Mouse (Mus musculus) small intestine, adult 2 months (tissue): Measurements from ENCODE around the gene Gm37240. TPM values are rescaled to one million over a fixed set of nuclear protein-coding genes. Genes with fewer than 3 reads are reported as not detected.

Experiments used
- H3K27ac ChIP-seq: fragments of 200-500 bp; 2 replicates; pipeline ENCODE4 v1.5.1; 2012; ENCODE audit warnings: low read depth, low read length, control low read depth, inconsistent platforms; ENCODE audit not compliant: insufficient read depth
- H3K27me3 ChIP-seq: fragments of 200-500 bp; 2 replicates; pipeline ENCODE4 v1.6.1; 2012; ENCODE audit warnings: mild to moderate bottlenecking, moderate library complexity, low read length, inconsistent platforms; ENCODE audit not compliant: control insufficient read depth, insufficient read depth
- H3K36me3 ChIP-seq: fragments of 200-500 bp; 2 replicates; pipeline ENCODE4 v1.6.1; 2012; ENCODE audit warnings: mild to moderate bottlenecking, low read length, control low read depth, inconsistent platforms; ENCODE audit not compliant: control insufficient read depth, insufficient read depth
- H3K4me1 ChIP-seq: fragments of 200-500 bp; 2 replicates; pipeline ENCODE4 v1.6.1; 2012; ENCODE audit warnings: low read length, inconsistent platforms, mixed read lengths; ENCODE audit not compliant: control insufficient read depth, insufficient read depth, insufficient read length
- H3K4me3 ChIP-seq: fragments of 200-500 bp; 2 replicates; pipeline ENCODE4 v1.5.1; 2012; ENCODE audit warnings: low read depth, mild to moderate bottlenecking, control low read depth, inconsistent platforms, low read length, moderate library complexity
- CTCF ChIP-seq: fragments of 200-500 bp; IDR thresholded peaks from 2 replicates; pipeline ENCODE4 v1.5.1; 2012; ENCODE audit warnings: low read depth, mild to moderate bottlenecking, control low read depth, inconsistent platforms, low read length, moderate library complexity, mixed read lengths; ENCODE audit not compliant: insufficient replicate concordance, insufficient read length; ENCODE audit errors: extremely low read depth
- POLR2A ChIP-seq: fragments of 200-500 bp; IDR thresholded peaks from 2 replicates; pipeline ENCODE4 v1.6.1; 2012; ENCODE audit warnings: low read depth, mild to moderate bottlenecking, control low read depth, inconsistent platforms, low read length, moderate library complexity
- WGBS: fragments of 180-500 bp; shearing (Covaris S2); methylation state at CpG from one replicate; pipeline ENCODE4 v1.1.7; 2018; 5-methylcytosine and 5-hydroxymethylcytosine counted together
- polyA plus RNA-seq: library from polyadenylated mRNA; depleted of rRNA; stranded (reverse); fragments of >200 nt; gene quantifications from 2 replicates; pipeline ENCODE4 v1.2.3, GENCODE M21; 2012

Gm37240 gene
- polyA plus RNA-seq, 1 experiment = 58.2 TPM

GRCm38 (mm10) chr3:84927168-84927794 is 960.0 kb downstream of the Gm37240 start:
- no peaks in the 10 kb centered on the region for H3K36me3 ChIP-seq
- no peaks in the 10 kb centered on the region for H3K27me3 ChIP-seq
- H3K4me3 ChIP-seq = no peak overlapping the region
- no peak overlapping the region for H3K27ac ChIP-seq
- WGBS = 75% methylated on average over 8 of the region's 8 CpGs
- H3K4me1 ChIP-seq = 0 out of 2 replicates have a peak, but pooled peaks cover 3% of the 10 kb centered on the region
- TF ChIP-seq POLR2A = no peak
- no peak for TF ChIP-seq CTCF

DNA sequence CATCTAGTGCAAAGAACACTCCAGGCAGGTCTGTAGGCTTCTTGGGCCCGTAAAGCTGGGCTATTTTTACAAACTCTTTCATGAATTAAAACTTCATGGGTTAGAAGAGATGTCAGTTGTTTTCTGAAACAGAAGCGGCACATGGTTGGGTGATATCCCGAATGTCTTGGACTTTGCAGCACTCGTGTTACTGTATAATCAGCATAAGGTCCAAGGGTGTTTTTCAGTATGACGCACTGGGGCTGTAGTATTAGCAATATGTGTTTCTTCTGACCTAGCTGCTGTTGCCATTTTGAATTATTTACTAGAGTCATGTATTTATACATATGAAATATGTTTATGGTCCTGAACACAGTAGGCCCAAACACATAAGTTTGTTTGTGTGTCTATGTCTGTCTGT is 961.2 kb downstream of the Gm37240 start:
- H3K36me3 ChIP-seq = no peaks in the 10 kb centered on the region
- H3K4me1 ChIP-seq = 0 out of 2 replicates have a peak, but pooled peaks cover 3% of the 10 kb centered on the region
- no peaks in the 10 kb centered on the region for H3K27me3 ChIP-seq
- no peak overlapping the region for H3K27ac ChIP-seq
- 80% methylated on average over 5 of the region's 5 CpGs for WGBS
- no peak overlapping the region for H3K4me3 ChIP-seq
- TF ChIP-seq POLR2A (no peak), CTCF (no peak)

DNA sequence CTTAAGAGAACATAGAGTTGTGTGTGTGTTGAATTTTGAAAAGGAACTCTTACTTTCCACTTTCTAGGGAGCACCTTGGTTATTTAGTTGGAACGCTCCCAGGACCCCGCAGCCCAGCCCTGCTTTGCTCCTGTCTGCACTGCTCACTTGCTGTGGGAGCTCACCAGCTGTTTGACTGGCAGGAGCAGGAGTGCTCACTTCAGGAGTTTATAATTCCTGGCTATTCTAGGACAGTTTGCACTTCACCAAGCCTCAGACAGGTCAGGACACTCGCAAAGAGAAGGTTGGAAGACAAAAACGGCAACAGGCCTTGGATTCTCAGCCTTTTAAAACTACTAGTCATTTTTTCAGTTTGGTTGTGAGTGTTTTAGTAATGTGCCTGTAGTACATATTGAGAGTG is 962.1 kb downstream of the Gm37240 start:
- no peak for TF ChIP-seq POLR2A
- TF ChIP-seq CTCF = no peak
- H3K4me3 ChIP-seq = no peak overlapping the region
- H3K36me3 ChIP-seq = no peaks in the 10 kb centered on the region
- WGBS = 74% methylated on average over 4 of the region's 4 CpGs
- 0 out of 2 replicates have a peak, but pooled peaks cover 3% of the 10 kb centered on the region for H3K4me1 ChIP-seq
- no peak overlapping the region for H3K27ac ChIP-seq
- no peaks in the 10 kb centered on the region for H3K27me3 ChIP-seq

DNA sequence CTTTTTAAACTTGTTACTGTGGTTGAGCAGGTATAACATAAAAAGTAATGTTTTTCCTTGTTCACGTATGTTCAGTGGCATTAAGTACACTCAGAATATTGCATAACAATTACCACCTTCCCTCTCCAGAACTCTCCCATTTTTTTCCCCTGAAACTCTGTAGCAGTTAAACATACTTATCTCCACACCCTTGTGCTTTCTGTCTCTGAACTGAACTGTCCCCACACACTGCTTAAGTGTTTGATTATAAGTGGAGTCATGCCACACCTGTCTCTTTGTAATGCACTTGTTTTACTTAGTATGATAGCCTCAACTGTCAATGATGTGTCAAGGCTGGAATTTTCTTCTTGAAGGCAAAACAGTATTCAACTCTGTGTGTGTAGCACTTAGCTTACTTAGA is 963.6 kb downstream of the Gm37240 start:
- H3K4me3 ChIP-seq = no peak overlapping the region
- 0 out of 2 replicates have a peak, but pooled peaks cover 3% of the 10 kb centered on the region for H3K4me1 ChIP-seq
- H3K36me3 ChIP-seq = no peaks in the 10 kb centered on the region
- no peak for TF ChIP-seq CTCF
- TF ChIP-seq POLR2A = no peak
- no peak overlapping the region for H3K27ac ChIP-seq
- WGBS = 31% methylated on average over 1 of the region's 1 CpGs
- H3K27me3 ChIP-seq = no peaks in the 10 kb centered on the region

DNA sequence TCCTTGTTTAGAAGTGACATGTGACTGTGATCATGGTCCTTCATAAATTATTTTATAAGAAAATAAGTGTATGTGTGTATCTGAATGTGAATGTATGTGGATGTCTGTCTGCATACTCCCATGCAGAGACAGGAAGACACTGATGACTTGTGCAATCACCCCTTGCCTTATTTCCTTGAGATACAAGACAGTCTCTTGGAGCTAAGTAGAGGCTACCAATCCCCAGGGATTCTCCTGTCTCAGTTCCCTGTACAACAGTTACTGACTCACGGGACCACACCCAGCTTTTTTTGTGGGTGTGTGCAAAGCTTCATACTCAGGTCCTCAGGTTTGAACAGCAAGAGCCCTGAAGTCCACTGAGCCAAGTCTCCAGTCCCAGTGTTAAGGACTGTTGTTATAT is 964.1 kb downstream of the Gm37240 start:
- TF ChIP-seq CTCF = no peak
- no peak for TF ChIP-seq POLR2A
- Histone ChIP-seq H3K36me3 (no peaks in the 10 kb centered on the region), H3K27me3 (no peaks in the 10 kb centered on the region), H3K4me3 (no peak overlapping the region), H3K4me1 (0 out of 2 replicates have a peak, but pooled peaks cover 3% of the 10 kb centered on the region), H3K27ac (no peak overlapping the region)
- 20% methylated on average over 1 of the region's 1 CpGs for WGBS

DNA sequence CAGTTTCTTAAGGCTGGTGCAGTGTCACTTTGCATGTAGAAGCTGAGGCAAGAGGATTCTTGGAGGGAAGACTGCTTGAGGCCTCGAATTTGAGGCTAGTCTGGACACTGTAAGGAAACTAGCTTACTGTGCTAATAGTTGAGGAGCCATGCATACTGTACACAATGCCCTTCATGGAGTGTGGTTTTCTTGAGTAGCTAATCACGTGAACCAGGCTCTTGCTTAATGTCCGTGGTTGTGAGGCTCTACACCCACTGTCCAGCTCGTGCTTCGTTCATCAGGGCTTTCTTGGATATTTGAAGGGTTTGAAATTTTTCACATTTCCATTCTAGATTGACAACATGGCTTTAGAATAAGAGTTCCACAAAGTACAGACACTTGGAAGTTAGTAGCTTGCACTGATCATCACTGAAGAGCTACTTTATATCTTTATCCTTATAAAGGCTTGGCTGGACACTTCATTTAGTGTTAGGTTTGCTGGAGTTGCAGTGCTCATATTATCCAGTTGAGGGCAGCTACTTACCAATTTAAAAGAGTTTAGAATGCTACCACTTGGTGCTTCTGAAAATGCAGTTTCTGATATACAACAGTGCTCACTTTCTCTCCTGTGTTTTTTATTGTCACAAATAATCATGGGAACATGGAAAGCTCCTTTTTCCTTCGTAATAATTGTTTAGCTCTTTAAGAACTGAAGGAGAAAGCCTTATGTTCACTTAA is 965.5 kb downstream of the Gm37240 start:
- WGBS = 74% methylated on average over 6 of the region's 6 CpGs
- TF ChIP-seq CTCF (no peak), POLR2A (no peak)
- 0 out of 2 replicates have a peak, but pooled peaks cover 3% of the 10 kb centered on the region for H3K4me1 ChIP-seq
- H3K4me3 ChIP-seq = no peak overlapping the region
- H3K36me3 ChIP-seq = no peaks in the 10 kb centered on the region
- H3K27me3 ChIP-seq = no peaks in the 10 kb centered on the region
- H3K27ac ChIP-seq = no peak overlapping the region
